In the genomic region with DNA sequence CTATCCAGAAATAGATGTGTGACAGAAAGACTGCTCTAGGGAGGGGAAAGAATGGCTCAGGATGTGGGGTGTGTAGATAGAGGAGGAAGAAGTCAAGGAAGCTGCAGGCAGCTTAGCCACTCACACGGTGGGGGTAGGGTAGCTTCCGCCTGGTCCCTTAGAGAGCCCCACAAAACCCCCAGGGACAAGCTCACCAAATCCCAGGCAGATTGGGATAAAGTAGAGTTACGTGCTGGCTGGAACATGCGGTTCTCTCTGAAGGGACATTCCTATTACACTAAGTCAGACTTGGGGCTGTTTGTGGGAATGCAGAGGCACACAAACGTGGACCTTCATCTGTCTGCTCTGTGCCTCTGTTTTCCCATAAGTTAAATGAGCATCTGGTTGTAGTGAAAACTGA, we compare ENCODE assay signal across 11 mouse cellular contexts. TPM values are rescaled to one million over a fixed set of nuclear protein-coding genes. Genes with fewer than 3 reads are reported as not detected.
DNase-seq lines count a peak whose midpoint lies in the region; ATAC-seq and TF ChIP-seq lines count a peak whose summit lies in the region.
"Had no signal": no experiment of that assay in that cellular context is flagged by ENCODE, and none has a peak within 500 bp of the region (broad histone marks: within the 10 kb centered on the region; RNA-seq: fewer than 3 reads in every experiment).

No protein-coding gene starts in this region.

- H3K4me1 ChIP-seq in liver, embryonic 12.5 days = peaks cover 78% of the 10 kb centered on the region
- H3K4me1 ChIP-seq in liver, embryonic 11.5 days (replicated peaks; ENCODE audit: control insufficient read depth, insufficient read depth, low read length) = peaks cover 23% of the 10 kb centered on the region
- H3K4me1 ChIP-seq in embryonic fibroblast, embryonic 13.5 days (ENCODE audit: control insufficient read depth, insufficient read depth, low read length) = peaks cover 16% of the 10 kb centered on the region
- peaks cover 45% of the 10 kb centered on the region for H3K4me1 ChIP-seq in heart, embryonic 11.5 days (ENCODE audit: control insufficient read depth, insufficient read depth, low read length)
- peaks cover 61% of the 10 kb centered on the region for H3K4me1 ChIP-seq in limb, embryonic 13.5 days
- H3K4me1 ChIP-seq in hindbrain, postnatal 0 days (ENCODE audit: insufficient read depth, low read length) = peaks cover 3% of the 10 kb centered on the region; the same call in 1 of the 2 replicates

- no peak overlapping the region for H3K4me2 ChIP-seq in liver, embryonic 12.5 days
- H3K4me2 ChIP-seq in liver, embryonic 11.5 days = no peak overlapping the region
- H3K4me2 ChIP-seq in heart, embryonic 11.5 days = 0 out of 2 replicates have a peak overlapping the region, but pooled peaks have one; percentile 7
- H3K4me2 ChIP-seq in limb, embryonic 13.5 days (replicated peaks) = 0 out of 2 replicates have a peak overlapping the region, but pooled peaks have one; percentile 11
- H3K4me2 ChIP-seq in hindbrain, postnatal 0 days (ENCODE audit: low read depth, low read length) = no peak overlapping the region
- H3K4me2 ChIP-seq: midbrain, embryonic 11.5 days had no signal

- H3K9ac ChIP-seq in liver, embryonic 12.5 days = no peak overlapping the region
- no peak overlapping the region for H3K9ac ChIP-seq in liver, embryonic 11.5 days (ENCODE audit: low read depth, low read length)
- H3K9ac ChIP-seq in heart, embryonic 11.5 days (ENCODE audit: low read depth, low read length) = no peak overlapping the region
- H3K9ac ChIP-seq in limb, embryonic 13.5 days = no peak overlapping the region
- no peak overlapping the region for H3K9ac ChIP-seq in hindbrain, postnatal 0 days (replicated peaks; ENCODE audit: low read length)

- TF ChIP-seq POLR2A in embryonic fibroblast, embryonic 13.5 days (IDR thresholded peaks at IDR 0.05; ENCODE audit: low read depth, low read length) = no peak

- H3K4me3 ChIP-seq in liver, embryonic 12.5 days = no peak overlapping the region
- no peak overlapping the region for H3K4me3 ChIP-seq in liver, embryonic 11.5 days (ENCODE audit: low read depth, low read length)
- H3K4me3 ChIP-seq in embryonic fibroblast, embryonic 13.5 days (ENCODE audit: insufficient read depth, low read length) = no peak overlapping the region
- H3K4me3 ChIP-seq in heart, embryonic 11.5 days (ENCODE audit: low read depth, low read length) = no peak overlapping the region
- H3K4me3 ChIP-seq in limb, embryonic 13.5 days = no peak overlapping the region
- H3K4me3 ChIP-seq in hindbrain, postnatal 0 days (ENCODE audit: low read length) = no peak overlapping the region

- H3K36me3 ChIP-seq in liver, embryonic 12.5 days = peaks cover 62% of the 10 kb centered on the region
- H3K36me3 ChIP-seq in liver, embryonic 11.5 days (ENCODE audit: control insufficient read depth, insufficient read depth, low read length) = peaks cover 6% of the 10 kb centered on the region; the same call in 1 of the 2 replicates
- H3K36me3 ChIP-seq in heart, embryonic 11.5 days (ENCODE audit: control insufficient read depth, insufficient read depth, low read length) = no peaks in the 10 kb centered on the region
- peaks cover 11% of the 10 kb centered on the region for H3K36me3 ChIP-seq in limb, embryonic 13.5 days
- no peaks in the 10 kb centered on the region for H3K36me3 ChIP-seq in hindbrain, postnatal 0 days (ENCODE audit: insufficient read depth, low read length)

- 0 out of 2 replicates have a peak overlapping the region, but pooled peaks have one; percentile 8 for H3K27ac ChIP-seq in liver, embryonic 12.5 days
- no peak overlapping the region for H3K27ac ChIP-seq in liver, embryonic 11.5 days (ENCODE audit: low read depth, low read length)
- H3K27ac ChIP-seq in embryonic fibroblast, embryonic 13.5 days (ENCODE audit: insufficient read depth, low read length) = peak overlapping the region; percentile 48
- H3K27ac ChIP-seq in heart, embryonic 11.5 days (ENCODE audit: low read depth, low read length) = peak overlapping the region; percentile 47
- H3K27ac ChIP-seq in limb, embryonic 13.5 days = peak overlapping the region; percentile 70
- H3K27ac ChIP-seq in hindbrain, postnatal 0 days = no peak overlapping the region

- no peak for ATAC-seq in liver, embryonic 12.5 days
- no peak; the same call in 1 of the 2 replicates for ATAC-seq in liver, embryonic 11.5 days (replicated peaks; ENCODE audit: low FRiP score)
- ATAC-seq in heart, embryonic 11.5 days (replicated peaks; ENCODE audit: insufficient number of reproducible peaks, low FRiP score, low TSS enrichment) = no peak
- ATAC-seq in limb, embryonic 13.5 days (ENCODE audit: low FRiP score, low read depth) = peak; percentile 34; the same call in 1 of the 2 replicates
- no peak for ATAC-seq in hindbrain, postnatal 0 days

- 67% methylated on average over 5 of the region's 5 CpGs for WGBS in liver, embryonic 12.5 days (ENCODE audit: insufficient replicate concordance)
- 70% methylated on average over 5 of the region's 5 CpGs for WGBS in liver, embryonic 11.5 days
- 61% methylated on average over 5 of the region's 5 CpGs for WGBS in heart, embryonic 11.5 days (ENCODE audit: insufficient replicate concordance)
- WGBS in limb, embryonic 13.5 days = 55% methylated on average over 5 of the region's 5 CpGs
- whole genome bisulfite sequencing in hindbrain, postnatal 0 days = 64% methylated on average over 5 of the region's 5 CpGs

- no peak for TF ChIP-seq CTCF in embryonic fibroblast, embryonic 13.5 days (IDR thresholded peaks at IDR 0.05; ENCODE audit: borderline replicate concordance, insufficient read depth, low read length)
- no peak for TF ChIP-seq CTCF in hindbrain, postnatal 0 days (IDR thresholded peaks at IDR 0.05; ENCODE audit: low read depth)

- H3K27me3 ChIP-seq in liver, embryonic 12.5 days (replicated peaks) = no peaks in the 10 kb centered on the region
- H3K27me3 ChIP-seq in liver, embryonic 11.5 days (replicated peaks; ENCODE audit: control insufficient read depth, insufficient read depth, low read length) = no peaks in the 10 kb centered on the region
- H3K27me3 ChIP-seq in heart, embryonic 11.5 days (ENCODE audit: control insufficient read depth, insufficient read depth, low read length) = no peaks in the 10 kb centered on the region
- no peaks in the 10 kb centered on the region for H3K27me3 ChIP-seq in limb, embryonic 13.5 days
- no peaks in the 10 kb centered on the region for H3K27me3 ChIP-seq in hindbrain, postnatal 0 days (ENCODE audit: insufficient read depth, low read length)

- no peak for DNase-seq in liver, embryonic 11.5 days (ENCODE audit: low spot score)
- DNase-seq in hindbrain, postnatal 0 days (ENCODE audit: low spot score) = no peak
- no peak for DNase-seq in B cell, adult 2 months
- DNase-seq in urinary bladder, postnatal 25 days (ENCODE audit: low spot score) = no peak
- DNase-seq: cerebellum, adult 9-11 months; kidney, adult 11 months had no signal

- no peaks in the 10 kb centered on the region for H3K9me3 ChIP-seq in liver, embryonic 12.5 days (replicated peaks)
- no peaks in the 10 kb centered on the region for H3K9me3 ChIP-seq in liver, embryonic 11.5 days (ENCODE audit: control insufficient read depth, low read length)
- no peaks in the 10 kb centered on the region for H3K9me3 ChIP-seq in heart, embryonic 11.5 days (replicated peaks; ENCODE audit: control insufficient read depth, low read length)
- no peaks in the 10 kb centered on the region for H3K9me3 ChIP-seq in limb, embryonic 13.5 days
- no peaks in the 10 kb centered on the region for H3K9me3 ChIP-seq in hindbrain, postnatal 0 days (ENCODE audit: low read length)

RNA-seq across cellular contexts. Expression of a gene that starts 12.4 kb away (rescaled TPM):
- polyA plus RNA-seq in liver, embryonic 12.5 days (2016; fragmentation: Nextera tagmentation; extraction: Ambion mirVana) = 30.4 and 30.9 TPM in 2 replicates
- 41.7 and 42.2 TPM in 2 replicates for polyA plus RNA-seq in liver, embryonic 11.5 days (2014; fragmentation: Nextera tagmentation; extraction: Ambion mirVana)
- 29.1 and 29.7 TPM in 2 replicates for polyA plus RNA-seq in embryonic fibroblast, embryonic 13.5 days (2011; ENCODE audit: insufficient read length, low read depth, missing spikeins)
- 30.9 and 32.4 TPM in 2 replicates for polyA plus RNA-seq in heart, embryonic 11.5 days (2014; fragmentation: Nextera tagmentation; extraction: Ambion mirVana)
- 50.3 and 54.9 TPM in 2 replicates for polyA plus RNA-seq in limb, embryonic 13.5 days (2015; fragmentation: Nextera tagmentation; extraction: Ambion mirVana)
- 29.7 and 30.3 TPM in 2 replicates for total RNA-seq in hindbrain, postnatal 0 days (2014; rRNA removed)
- 11.1 and 11.4 TPM in 2 replicates for polyA plus RNA-seq in hindbrain, postnatal 0 days (2015; fragmentation: Nextera tagmentation; extraction: Ambion mirVana)

RNA-seq across cellular contexts. Expression of a gene that starts 38.6 kb away (rescaled TPM):
- polyA plus RNA-seq in liver, embryonic 12.5 days (2016; fragmentation: Nextera tagmentation; extraction: Ambion mirVana) = 36.3 and 36.7 TPM in 2 replicates
- polyA plus RNA-seq in liver, embryonic 11.5 days (2014; fragmentation: Nextera tagmentation; extraction: Ambion mirVana) = 44.5 and 55.3 TPM in 2 replicates
- 58.0 and 65.2 TPM in 2 replicates for polyA plus RNA-seq in embryonic fibroblast, embryonic 13.5 days (2011; ENCODE audit: insufficient read length, low read depth, missing spikeins)
- polyA plus RNA-seq in heart, embryonic 11.5 days (2014; fragmentation: Nextera tagmentation; extraction: Ambion mirVana) = 38.1 and 50.2 TPM in 2 replicates
- 48.5 and 52.7 TPM in 2 replicates for polyA plus RNA-seq in limb, embryonic 13.5 days (2015; fragmentation: Nextera tagmentation; extraction: Ambion mirVana)
- 24.8 and 32.2 TPM in 2 replicates for total RNA-seq in hindbrain, postnatal 0 days (2014; rRNA removed)
- polyA plus RNA-seq in hindbrain, postnatal 0 days (2015; fragmentation: Nextera tagmentation; extraction: Ambion mirVana) = 37.1 and 39.7 TPM in 2 replicates

Comparison
In these comparisons a context has a peak if more than half of its experiments do, and no peak if none do; other contexts are left out.
1. H3K27ac ChIP-seq: peak in liver, embryonic 12.5 days (single experiment), embryonic fibroblast, embryonic 13.5 days (single experiment), heart, embryonic 11.5 days (single experiment) and limb, embryonic 13.5 days (single experiment); none in liver, embryonic 11.5 days (single experiment) and hindbrain, postnatal 0 days (single experiment).
2. H3K4me2 ChIP-seq: peak in heart, embryonic 11.5 days (single experiment) and limb, embryonic 13.5 days (single experiment); none in liver, embryonic 12.5 days (single experiment), liver, embryonic 11.5 days (single experiment) and hindbrain, postnatal 0 days (single experiment).